Mouse (Mus musculus): ENCODE results near the gene Pdzd3.

Gene Pdzd3

DNA sequence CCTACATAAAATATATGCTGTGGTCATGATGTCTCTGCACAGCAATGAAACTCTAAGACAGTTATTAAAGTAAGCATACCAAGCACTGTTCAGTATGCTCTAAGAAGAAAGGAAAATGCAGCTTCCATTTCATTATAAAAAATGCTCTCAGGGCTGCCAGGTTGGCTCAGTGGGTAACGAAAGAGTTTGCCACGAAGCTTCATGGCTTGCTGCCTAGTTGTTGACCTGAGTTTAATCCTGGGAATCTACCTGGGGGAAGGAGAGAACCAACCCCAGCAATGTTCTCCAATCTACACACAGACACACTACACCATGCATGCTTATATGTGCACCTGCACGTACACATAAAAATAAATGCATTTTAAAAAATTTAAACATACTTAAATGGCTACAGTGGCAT is 52.1 kb downstream of the Pdzd3 start:
- DNase-seq, result no peak
